In the genomic region with DNA sequence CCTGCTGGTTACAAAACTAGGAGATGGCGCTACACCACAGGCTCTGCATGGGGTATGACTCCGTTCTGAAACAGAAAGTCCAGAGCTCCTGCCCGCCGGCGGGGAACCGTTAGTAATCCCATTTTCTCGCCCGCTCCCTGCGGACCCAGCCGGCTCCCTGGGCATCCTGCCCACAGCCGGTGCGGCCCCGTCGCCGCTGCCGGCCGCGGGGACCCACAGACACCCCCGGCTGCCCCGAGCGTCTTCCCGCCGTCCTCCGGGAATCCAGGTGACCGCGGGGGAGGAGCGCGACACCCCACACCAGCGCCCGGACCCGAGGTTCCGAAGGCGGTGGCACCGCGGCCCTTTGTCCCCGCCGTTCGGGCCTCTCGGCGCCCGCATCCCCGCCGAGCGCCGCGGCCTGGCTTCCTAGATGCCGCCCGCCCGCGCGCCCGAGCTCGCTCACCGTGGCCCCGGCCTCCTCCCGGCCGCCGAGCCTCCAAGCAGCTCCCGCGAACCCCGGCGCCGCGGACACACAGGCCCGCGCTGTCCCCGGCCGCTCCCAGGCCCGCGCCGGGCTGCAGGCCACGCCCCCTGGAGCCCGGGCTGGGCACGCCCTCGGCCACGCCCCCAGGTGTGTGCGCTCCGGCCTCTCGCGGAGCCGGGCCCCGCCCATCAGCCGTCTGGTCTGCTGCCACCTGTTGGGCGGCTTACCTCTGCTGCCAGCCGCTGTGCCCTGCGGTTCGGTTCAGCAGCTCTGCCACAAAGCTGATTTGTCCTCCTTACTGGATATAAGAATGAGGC, we compare ENCODE assay signal across 8 mouse cellular contexts. TPM values are rescaled to one million over a fixed set of nuclear protein-coding genes. Genes with fewer than 3 reads are reported as not detected.
DNase-seq lines count a peak whose midpoint lies in the region; ATAC-seq and TF ChIP-seq lines count a peak whose summit lies in the region.

A gene (minus strand): TSS at position 605 of the 783 bp plus-strand sequence.

- CTCF ChIA-PET in Patski (lab: Charles Lee), result interaction anchor here (0.8 to 2.6 kb wide), 10 partner anchors 9 to 97 kb away, joined by 3 to 14 read pairs (median 4); no protein-coding TSS in a partner anchor

- 0 out of 2 replicates have a peak, but pooled peaks cover 4% of the 10 kb centered on the region for H3K4me1 ChIP-seq in hindbrain, embryonic 14.5 days (replicated peaks; ENCODE audit: control insufficient read depth, insufficient read depth, low read length)

- peak; percentile 92 for ATAC-seq in Patski
- peak; percentile 96 for ATAC-seq in hindbrain, embryonic 14.5 days (ENCODE audit: low FRiP score)

- no peaks in the 10 kb centered on the region for H3K9me3 ChIP-seq in hindbrain, embryonic 14.5 days (ENCODE audit: control insufficient read depth, low read length)

- peak within 1 kb of the TSS; percentile 89 for H3K27ac ChIP-seq in hindbrain, embryonic 14.5 days

- in situ Hi-C loops in Patski (cut with MboI; ENCODE audit: low pct_unique_long_range_greater_than_20kb), result loop anchor here (5.0 kb wide), 2 partner anchors 69 to 156 kb away; no protein-coding TSS in a partner anchor

- under 1% methylated on average over 77 of the region's 87 CpGs for WGBS in hindbrain, embryonic 14.5 days

- H3K9ac ChIP-seq in hindbrain, embryonic 14.5 days, result peak within 1 kb of the TSS; percentile 99

- no peak for DNase-seq in Patski (ENCODE audit: low read depth, low spot score)
- DNase-seq in cerebellum, postnatal 14 days, result peak; percentile 97 to 98
- DNase-seq in frontal cortex, postnatal 25 days (ENCODE audit: low spot score in 2 of 2), result peak; percentile 79 to 84
- peak; percentile 88 for DNase-seq in hindbrain, embryonic 14.5 days (ENCODE audit: low spot score)
- DNase-seq in layer of hippocampus, postnatal 36 days, result peak; percentile 88 to 89
- DNase-seq in lung, postnatal 36 days, result peak; percentile 95
- DNase-seq in retina, postnatal 1 day, result peak; percentile 92
- peak; percentile 92 to 93 for DNase-seq in urinary bladder, adult 18-20 months (ENCODE audit: low spot score in 2 of 2)

- peak; percentile 98 for TF ChIP-seq CTCF in Patski (IDR thresholded peaks at IDR 0.05)

- H3K27me3 ChIP-seq in Patski, result no peaks in the 10 kb centered on the region
- no peaks in the 10 kb centered on the region for H3K27me3 ChIP-seq in hindbrain, embryonic 14.5 days (ENCODE audit: control insufficient read depth, insufficient read depth, low read length)

- H3K36me3 ChIP-seq in hindbrain, embryonic 14.5 days (replicated peaks; ENCODE audit: control insufficient read depth, insufficient read depth), result peaks cover 26% of the 10 kb centered on the region

- H3K4me3 ChIP-seq in hindbrain, embryonic 14.5 days (replicated peaks; ENCODE audit: low read length), result peak within 1 kb of the TSS; percentile 100

- POLR2A ChIA-PET in Patski (lab: Charles Lee), result interaction anchor here (0.6 to 2.8 kb wide), 5 partner anchors 10 to 123 kb away, joined by 3 to 8 read pairs (median 5); a partner anchor contains a TSS

- H3K4me2 ChIP-seq in hindbrain, embryonic 14.5 days (replicated peaks), result peak within 1 kb of the TSS; percentile 54

RNA-seq across cellular contexts. Expression of the gene that starts here (rescaled TPM):
- 162 TPM for polyA plus RNA-seq in Patski (2021)
- polyA plus RNA-seq in hindbrain, embryonic 14.5 days (2014; fragmentation: Nextera tagmentation; extraction: Ambion mirVana), result 66.0 and 71.2 TPM in 2 replicates
- total RNA-seq in layer of hippocampus, postnatal 36 days (2021), result 10 to 100 TPM; 27.8 to 28.5 TPM
